Comparison of ENCODE assay signal across 28 mouse cellular contexts in the genomic region with DNA sequence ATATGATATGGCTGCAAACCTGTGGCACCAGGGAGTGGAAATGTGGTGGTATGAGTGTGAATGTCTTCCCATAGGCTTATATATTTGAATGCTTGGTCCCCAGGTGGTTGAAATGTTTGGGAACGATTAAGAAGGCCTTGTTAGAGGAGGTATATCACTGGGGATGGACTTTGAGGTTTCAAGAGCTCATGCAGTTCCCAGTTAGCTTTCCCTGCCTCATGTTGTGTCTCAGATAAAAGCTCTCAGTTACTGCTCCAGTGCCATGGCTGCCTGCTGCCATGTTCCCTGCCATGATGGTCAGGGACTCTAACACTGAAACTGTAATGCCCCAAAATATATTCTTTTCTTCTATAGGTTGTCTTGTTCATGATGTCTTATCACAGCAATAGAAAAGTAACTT.
"Had no signal": no experiment of that assay in that cellular context is flagged by ENCODE, and none has a peak within 500 bp of the region (broad histone marks: within the 10 kb centered on the region; RNA-seq: fewer than 3 reads in every experiment).

No protein-coding gene starts in this region.

- H3K4me1 ChIP-seq: embryonic facial prominence, embryonic 10.5 days; embryonic facial prominence, embryonic 12.5 days; embryonic facial prominence, embryonic 13.5 days; embryonic facial prominence, embryonic 15.5 days; forebrain, embryonic 10.5 days; forebrain, embryonic 12.5 days; forebrain, embryonic 13.5 days; forebrain, embryonic 15.5 days had no signal

- H3K27ac ChIP-seq: embryonic facial prominence, embryonic 10.5 days; embryonic facial prominence, embryonic 12.5 days; embryonic facial prominence, embryonic 13.5 days; embryonic facial prominence, embryonic 15.5 days; forebrain, embryonic 10.5 days; forebrain, embryonic 12.5 days; forebrain, embryonic 13.5 days; forebrain, embryonic 15.5 days; gastrocnemius, adult 2 months; heart, adult 2 months had no signal

- H3K4me3 ChIP-seq: embryonic facial prominence, embryonic 10.5 days; embryonic facial prominence, embryonic 12.5 days; embryonic facial prominence, embryonic 13.5 days; embryonic facial prominence, embryonic 15.5 days; erythroblast, embryonic 14.5 days; forebrain, embryonic 10.5 days; forebrain, embryonic 12.5 days; forebrain, embryonic 13.5 days; forebrain, embryonic 15.5 days; gastrocnemius, adult 2 months; heart, adult 2 months had no signal

- H3K4me2 ChIP-seq: embryonic facial prominence, embryonic 12.5 days; embryonic facial prominence, embryonic 13.5 days; embryonic facial prominence, embryonic 15.5 days; forebrain, embryonic 12.5 days; forebrain, embryonic 13.5 days; forebrain, embryonic 15.5 days had no signal

- H3K9ac ChIP-seq: embryonic facial prominence, embryonic 12.5 days; embryonic facial prominence, embryonic 13.5 days; embryonic facial prominence, embryonic 15.5 days; forebrain, embryonic 12.5 days; forebrain, embryonic 13.5 days; forebrain, embryonic 15.5 days; forebrain, postnatal 0 days had no signal

- H3K27me3 ChIP-seq: embryonic facial prominence, embryonic 12.5 days; embryonic facial prominence, embryonic 13.5 days; embryonic facial prominence, embryonic 15.5 days; forebrain, embryonic 12.5 days; forebrain, embryonic 13.5 days; forebrain, embryonic 15.5 days had no signal

- ATAC-seq: forebrain, embryonic 13.5 days; forebrain, embryonic 14.5 days; forebrain, embryonic 15.5 days; forebrain, embryonic 16.5 days; forebrain, postnatal 0 days had no signal

- H3K9me3 ChIP-seq: embryonic facial prominence, embryonic 10.5 days; embryonic facial prominence, embryonic 12.5 days; embryonic facial prominence, embryonic 13.5 days; embryonic facial prominence, embryonic 15.5 days; forebrain, embryonic 10.5 days; forebrain, embryonic 12.5 days; forebrain, embryonic 13.5 days; forebrain, embryonic 15.5 days had no signal

- DNase-seq: cerebellum, adult 2 months; cerebellum, adult 8-10 months; cerebellum, adult 9-10 months; cerebellum, adult 9-11 months; cerebellum, postnatal 10 days; cerebellum, postnatal 14 days; cerebellum, postnatal 25 days; cerebellum, postnatal 36 days; embryo, embryonic 11 days; forebrain, postnatal 0 days; gastrocnemius, adult 2 months; gastrocnemius, postnatal 10 days; gastrocnemius, postnatal 14 days; gastrocnemius, postnatal 25 days; gastrocnemius, postnatal 36 days; heart, adult 18-20 months; heart, adult 2 months had no signal
